Mouse (Mus musculus): ENCODE results near the gene Trp53bp1.

GRCm38 (mm10) chr2:121178828-121179479 is 92.3 kb downstream of the Trp53bp1 start:
- TF ChIP-seq CTCF (IDR thresholded peaks at IDR 0.05; ENCODE audit: insufficient read depth, low read depth, low read length): no peak
- TF ChIP-seq POLR2A (IDR thresholded peaks at IDR 0.05; ENCODE audit: insufficient read depth, low read depth, low read length): no peak

Measured in olfactory bulb, adult 2 months (tissue).